Mouse (Mus musculus) layer of hippocampus, adult 9-11 months (tissue): ENCODE data around the gene Zfp867.
A peak's percentile ranks its signal among the peaks of the same experiment; 100 is the strongest.

Experiments
- DNase-seq: peaks from one replicate; pipeline ENCODE4 v3.0.0; 2022

Gene Zfp867

GRCm38 (mm10) chr11:59472326-59472677 lies at the start of gene Zfp867:
TSS of gene Zfp867 (minus strand) at chr11:59472474.
- peak; percentile 93 for DNase-seq

- DNase-seq: no peak
Observed at GRCm38 (mm10) chr11:59519741-59520495, 47.6 kb upstream of the Zfp867 start.

DNA sequence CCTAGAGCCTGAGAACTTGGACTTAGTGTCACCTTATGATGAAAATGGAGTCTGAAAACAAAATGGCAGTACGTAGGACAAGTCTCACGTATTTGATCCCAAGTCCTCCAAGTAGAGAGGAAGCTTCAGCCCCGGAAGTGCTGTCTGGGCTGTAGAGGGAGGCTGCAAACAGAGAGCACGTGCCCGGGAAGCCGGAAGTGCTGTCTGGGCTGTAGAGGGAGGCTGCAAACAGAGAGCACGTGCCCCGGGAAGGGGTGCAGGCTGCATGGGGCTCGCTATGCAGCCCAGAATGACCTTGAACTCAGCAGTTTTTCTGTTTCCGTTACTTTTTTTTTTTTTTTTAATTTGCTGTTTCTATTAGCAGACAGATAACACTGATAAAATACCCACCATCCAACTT lies 46.0 kb upstream of the Zfp867 start:
- no peak for DNase-seq

DNA sequence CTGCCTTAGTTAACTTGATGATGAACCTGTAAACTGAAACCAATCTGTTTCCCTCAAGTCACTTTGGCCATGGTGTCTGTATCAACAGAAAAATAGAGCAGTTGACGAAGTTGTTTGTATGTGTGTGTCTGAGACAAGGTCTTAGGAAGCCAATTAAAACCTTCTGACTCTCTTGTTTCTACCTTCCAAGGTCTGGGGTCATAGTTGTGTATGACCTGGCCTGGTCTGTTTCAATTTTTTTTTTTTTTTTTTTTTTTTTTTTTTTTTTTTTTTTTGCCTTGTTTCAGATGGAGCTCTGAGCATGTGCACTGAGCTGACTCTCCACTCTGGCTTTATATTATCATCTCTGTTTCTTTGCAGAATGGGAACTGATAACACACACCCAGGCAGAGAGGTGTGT lies 45.2 kb upstream of the Zfp867 start:
- no peak for DNase-seq

- DNase-seq: no peak
Observed at GRCm38 (mm10) chr11:59514789-59515188, 42.5 kb upstream of the Zfp867 start.

DNA sequence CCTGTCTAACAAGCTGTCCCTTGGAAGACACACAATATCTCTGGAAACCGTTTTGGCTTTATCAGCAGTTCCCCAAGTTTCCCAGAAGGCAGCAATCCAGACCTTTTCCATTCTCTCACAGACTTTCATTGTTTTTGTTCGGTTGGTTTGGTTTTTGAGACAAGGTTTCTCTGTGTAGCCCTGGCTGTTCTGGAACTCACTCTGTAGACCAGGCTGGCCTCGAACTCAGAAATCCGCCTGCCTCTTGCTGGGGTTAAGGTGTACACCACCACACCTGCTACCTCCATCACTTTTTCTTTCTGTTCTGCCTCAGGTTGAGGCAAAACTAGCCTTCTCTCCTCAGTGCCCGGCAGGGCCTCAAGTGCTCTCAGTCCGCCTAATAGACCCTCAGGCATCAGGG lies 42.1 kb upstream of the Zfp867 start:
- no peak for DNase-seq

- no peak for DNase-seq
Observed at GRCm38 (mm10) chr11:59513556-59513955, 41.3 kb upstream of the Zfp867 start.

DNA sequence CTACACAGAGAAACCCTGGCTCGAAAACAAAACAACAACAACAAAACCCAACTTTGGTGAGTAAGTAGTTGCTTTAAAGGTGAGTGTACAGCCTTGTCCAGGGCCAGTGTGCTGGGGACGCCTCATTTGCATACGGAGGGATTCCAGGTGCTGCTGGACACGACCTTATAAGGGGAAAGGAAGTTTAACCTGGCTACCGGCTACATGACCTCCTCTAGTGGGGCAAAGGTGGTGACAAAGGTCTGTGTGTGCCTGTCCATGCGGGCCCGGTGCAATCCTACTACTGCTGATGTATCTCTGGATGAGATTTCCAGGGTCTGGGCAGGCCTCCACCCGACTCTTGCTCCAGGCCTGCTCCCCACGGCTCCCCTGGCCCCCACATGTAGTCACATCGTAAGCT lies 40.5 kb upstream of the Zfp867 start:
- no peak for DNase-seq

GRCm38 (mm10) chr11:59511558-59511957 lies 39.3 kb upstream of the Zfp867 start:
- no peak for DNase-seq

GRCm38 (mm10) chr11:59506713-59507074 lies 34.4 kb upstream of the Zfp867 start:
- no peak for DNase-seq

- DNase-seq: peak; percentile 81
Observed at GRCm38 (mm10) chr11:59505839-59506712, 33.8 kb upstream of the Zfp867 start.

GRCm38 (mm10) chr11:59505351-59505838 lies 33.1 kb upstream of the Zfp867 start:
- DNase-seq: peak; percentile 59

DNA sequence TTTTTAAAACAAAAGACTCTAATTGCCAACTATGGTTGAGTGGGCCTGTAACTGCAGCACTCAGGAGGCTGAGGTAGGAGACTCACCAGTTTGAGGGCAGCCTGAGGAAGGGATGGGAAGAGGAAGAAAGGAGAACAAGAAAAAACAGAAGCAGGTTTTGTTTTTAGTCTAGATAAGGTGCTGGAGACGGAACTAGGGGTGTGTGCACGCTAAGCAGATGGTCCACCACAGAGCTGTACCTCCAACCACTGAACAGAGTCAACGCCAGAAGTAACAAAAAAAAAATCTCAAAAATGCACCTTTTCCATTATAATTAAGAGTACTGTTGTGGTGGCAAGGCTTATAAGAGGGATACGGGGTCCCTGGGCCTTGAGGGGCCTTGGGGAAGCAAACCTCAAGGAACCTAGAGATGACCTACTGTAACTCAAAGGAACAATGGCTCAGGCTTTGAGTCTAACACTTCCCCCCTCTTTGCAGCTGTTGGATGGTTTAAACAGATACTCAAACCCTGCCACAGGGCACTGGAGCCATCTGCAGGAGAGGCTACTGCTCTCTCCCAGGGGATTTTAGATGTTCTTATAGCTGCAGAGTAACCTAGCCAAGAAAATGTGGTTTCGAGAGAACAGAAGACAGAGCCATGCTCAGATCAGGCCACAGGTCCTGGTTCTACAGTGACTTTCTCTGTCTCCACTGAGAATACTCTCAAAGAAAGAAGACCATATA lies 29.9 kb upstream of the Zfp867 start:
- no peak for DNase-seq

GRCm38 (mm10) chr11:59497747-59498146 lies 25.5 kb upstream of the Zfp867 start:
- no peak for DNase-seq

- no peak for DNase-seq
Observed at GRCm38 (mm10) chr11:59496672-59497310, 24.5 kb upstream of the Zfp867 start.

DNA sequence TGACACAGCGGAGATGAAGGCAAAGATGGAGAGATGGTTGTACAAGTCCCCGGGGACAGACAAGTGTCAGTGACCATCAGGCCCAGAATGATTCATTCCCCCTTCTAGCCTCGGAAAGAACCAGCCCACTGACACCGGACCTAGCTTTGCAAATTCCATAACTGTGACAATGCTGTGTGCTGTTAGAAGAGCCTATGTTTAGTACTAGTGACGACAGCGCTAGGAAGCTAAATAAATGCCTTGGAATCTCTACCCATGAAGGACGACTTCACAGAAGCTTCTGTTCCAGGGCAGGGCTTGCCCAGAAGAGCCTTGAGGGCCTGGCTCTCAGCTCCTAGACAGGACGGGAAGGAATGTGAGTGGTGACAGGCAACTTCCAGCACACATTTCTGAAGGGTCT lies 13.9 kb upstream of the Zfp867 start:
- DNase-seq: no peak

DNA sequence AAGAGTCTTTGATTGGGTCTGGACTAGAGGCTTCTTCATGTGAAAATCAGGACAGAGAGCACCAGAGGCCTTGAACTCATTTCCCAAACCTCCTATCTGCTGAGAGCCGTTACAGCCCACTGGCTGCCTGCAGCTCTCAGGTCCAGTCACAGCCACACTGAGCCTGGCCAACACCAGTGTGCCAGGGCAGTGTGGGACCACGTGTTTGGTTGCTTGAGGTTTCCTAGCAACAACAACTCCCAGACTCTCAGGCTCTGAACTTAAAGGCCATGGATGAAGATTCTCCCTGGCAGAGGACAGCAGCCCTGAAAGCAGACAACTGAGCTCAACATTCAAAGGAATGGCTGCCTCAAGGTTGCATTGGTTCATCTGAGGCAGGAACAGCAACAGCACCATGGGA lies 13.4 kb upstream of the Zfp867 start:
- DNase-seq: no peak

DNA sequence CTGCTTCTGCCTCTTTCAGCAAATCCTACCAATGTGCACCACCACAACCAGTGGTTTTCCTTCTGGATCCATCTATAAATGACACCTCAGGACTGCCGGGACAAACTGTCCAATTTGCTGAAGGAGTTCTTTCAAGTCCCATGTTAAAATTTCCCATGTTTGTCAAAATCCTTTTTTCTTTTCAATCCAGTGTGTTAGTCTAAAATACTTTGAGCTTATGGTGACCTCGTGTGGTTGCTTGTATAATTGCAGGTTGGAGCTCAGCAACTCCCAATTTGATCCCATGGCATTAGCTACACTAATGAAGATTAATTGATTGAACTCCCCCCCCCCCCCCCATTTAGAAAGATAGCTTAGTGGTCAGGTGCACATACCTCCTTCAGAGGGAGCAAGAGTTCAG lies 10.9 kb upstream of the Zfp867 start:
- no peak for DNase-seq

GRCm38 (mm10) chr11:59477240-59477639 lies 5.0 kb upstream of the Zfp867 start:
- DNase-seq: no peak

GRCm38 (mm10) chr11:59471413-59472325 lies 605 bp downstream of the Zfp867 start:
- no peak for DNase-seq

- DNase-seq: no peak
Observed at GRCm38 (mm10) chr11:59460459-59460858, 11.8 kb downstream of the Zfp867 start.

DNA sequence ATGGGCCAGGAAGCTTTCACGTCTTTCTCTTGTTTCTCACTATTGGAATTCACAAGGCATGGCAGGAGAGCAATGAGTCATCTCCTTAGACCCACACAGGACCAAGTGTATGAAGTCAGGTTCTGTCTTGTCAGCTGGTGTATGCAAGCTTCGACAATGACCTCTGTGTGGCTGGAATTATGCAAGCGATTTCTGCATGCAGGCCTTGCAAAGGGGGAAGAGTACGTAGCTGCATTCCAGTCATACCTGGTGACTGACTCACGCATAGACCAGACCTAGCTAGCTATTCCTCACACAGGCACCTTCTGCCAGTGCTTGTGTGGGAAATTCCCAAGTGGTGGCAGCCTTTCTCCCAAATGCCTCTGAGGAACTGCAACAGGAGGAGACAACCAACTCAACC lies 13.3 kb downstream of the Zfp867 start:
- DNase-seq: no peak
